Comparison of ENCODE assay signal across 27 mouse cellular contexts in the genomic region with DNA sequence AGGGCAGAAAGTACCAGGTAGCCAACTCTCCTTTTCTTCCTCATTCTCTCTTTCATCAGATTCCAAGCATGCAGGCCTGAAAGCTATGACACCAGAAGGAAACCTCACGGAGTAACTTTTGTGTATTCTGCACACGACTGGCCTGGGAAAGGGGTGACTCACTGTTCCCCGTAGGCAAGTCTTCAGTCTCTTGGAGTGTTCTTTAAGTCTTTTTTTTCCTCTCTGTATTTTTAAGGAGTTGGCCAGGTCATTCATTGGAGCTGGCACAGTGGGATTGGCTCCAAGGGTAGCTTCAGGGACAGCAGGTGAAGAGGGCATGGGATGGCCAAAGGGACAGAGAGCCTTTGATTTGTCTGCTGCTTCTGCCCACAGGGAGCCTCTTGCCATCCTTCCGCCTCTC.
DNase-seq lines count a peak whose midpoint lies in the region; ATAC-seq lines count a peak whose summit lies in the region.
"Had no signal": no experiment of that assay in that cellular context is flagged by ENCODE, and none has a peak within 500 bp of the region (broad histone marks: within the 10 kb centered on the region; RNA-seq: fewer than 3 reads in every experiment).

No protein-coding gene starts in this region.

- H3K4me3 ChIP-seq in heart, embryonic 13.5 days = no peak overlapping the region
- H3K4me3 ChIP-seq: embryonic facial prominence, embryonic 13.5 days; embryonic facial prominence, embryonic 15.5 days; erythroblast, embryonic 14.5 days; forebrain, embryonic 10.5 days; forebrain, embryonic 12.5 days had no signal

- no peak overlapping the region for H3K27ac ChIP-seq in heart, embryonic 13.5 days (replicated peaks)
- H3K27ac ChIP-seq: embryonic facial prominence, embryonic 13.5 days; embryonic facial prominence, embryonic 15.5 days had no signal

- 56% methylated on average over 4 of the region's 4 CpGs for WGBS in heart, embryonic 13.5 days

- H3K9ac ChIP-seq in heart, embryonic 13.5 days = no peak overlapping the region
- H3K9ac ChIP-seq: embryonic facial prominence, embryonic 13.5 days; embryonic facial prominence, embryonic 15.5 days; forebrain, embryonic 12.5 days; forebrain, postnatal 0 days had no signal

- intact Hi-C loops in left cerebral cortex, postnatal 10 days (cut with DNase I) = no loop called here

- no peak for ATAC-seq in heart, embryonic 13.5 days (ENCODE audit: extremely low read depth, insufficient number of reproducible peaks, low FRiP score, low TSS enrichment)
- no peak for ATAC-seq in erythroblast, adult 5-6 weeks (replicated peaks; ENCODE audit: low FRiP score, poor library complexity, severe bottlenecking)
- ATAC-seq: activated CD4-positive, CD25-positive, alpha-beta regulatory T cell, adult 4 months; forebrain, embryonic 14.5 days; forebrain, postnatal 0 days; Patski had no signal

- H3K9me3 ChIP-seq in heart, embryonic 13.5 days = no peaks in the 10 kb centered on the region
- H3K9me3 ChIP-seq: embryonic facial prominence, embryonic 13.5 days; embryonic facial prominence, embryonic 15.5 days; forebrain, embryonic 10.5 days; forebrain, embryonic 12.5 days had no signal

- H3K4me1 ChIP-seq in heart, embryonic 13.5 days = peaks cover 24% of the 10 kb centered on the region

- H3K4me2 ChIP-seq in heart, embryonic 13.5 days = peak overlapping the region; percentile 8; the same call in 1 of the 2 replicates
- H3K4me2 ChIP-seq: embryonic facial prominence, embryonic 13.5 days; embryonic facial prominence, embryonic 15.5 days; forebrain, embryonic 12.5 days had no signal

- no peak for DNase-seq in heart, adult 8-10 months (ENCODE audit: low spot score)
- DNase-seq in 3134 (ENCODE audit: extremely low read depth, insufficient read length, low spot score) (peak; percentile 10), 3T3-L1 (ENCODE audit: low read depth, low spot score) (peak; percentile 53), adipocyte (ENCODE audit: low spot score) (peak; percentile 51)
- no peak for DNase-seq in frontal cortex, adult 2 months (ENCODE audit: extremely low spot score in 1 of 2, low spot score in 1 of 2)
- DNase-seq in left cerebral cortex, postnatal 10 days (ENCODE audit: extremely low spot score in 1 of 2, low spot score in 2 of 2) = no peak
- DNase-seq: adrenal gland, adult 2 months; adrenal gland, postnatal 10 days; adrenal gland, postnatal 25 days; cerebellum, adult 11 months; cerebellum, adult 18-20 months; cerebellum, adult 8-10 months; cerebellum, adult 9-11 months; cerebellum, postnatal 14 days; cerebellum, postnatal 36 days; embryo, embryonic 11 days; forebrain, postnatal 0 days had no signal

- no peaks in the 10 kb centered on the region for H3K36me3 ChIP-seq in heart, embryonic 13.5 days
- H3K36me3 ChIP-seq: embryonic facial prominence, embryonic 13.5 days; embryonic facial prominence, embryonic 15.5 days; forebrain, embryonic 10.5 days; forebrain, embryonic 12.5 days had no signal

- no peaks in the 10 kb centered on the region for H3K27me3 ChIP-seq in heart, embryonic 13.5 days (replicated peaks)
- H3K27me3 ChIP-seq: Patski had no signal

Comparison
In these comparisons a context has a peak if more than half of its experiments do, and no peak if none do; other contexts are left out.
1. DNase-seq: peak in 3134 (single experiment), 3T3-L1 (single experiment) and adipocyte (single experiment); none in heart, adult 8-10 months (single experiment), frontal cortex, adult 2 months (0 of 2) and left cerebral cortex, postnatal 10 days (0 of 2).